Mouse (Mus musculus) hindbrain, embryonic 11.5 days (tissue): Measurements from ENCODE around the gene Mcm9. TPM values are rescaled to one million over a fixed set of nuclear protein-coding genes. Genes with fewer than 3 reads are reported as not detected.
A peak's percentile ranks its signal among the peaks of the same experiment; 100 is the strongest.

Source experiments
- ATAC-seq: fragments of 200-750 bp; cut with Nextera tagmentation; 2 replicates; pipeline ENCODE4 v1.8.0; 2017; ENCODE audit warnings: mild to moderate bottlenecking, moderate TSS enrichment, moderate library complexity; ENCODE audit not compliant: low FRiP score
- DNase-seq: peaks from one replicate; pipeline ENCODE4 v3.0.0-alpha.2; 2015; ENCODE audit warnings: low spot score
- H3K27ac ChIP-seq: fragments of 300-500 bp; sonication (generic); 2 replicates; pipeline ENCODE4 v1.5.1; 2014; ENCODE audit warnings: mild to moderate bottlenecking, low read depth, low read length
- H3K27me3 ChIP-seq: fragments of 300-500 bp; sonication (generic); 2 replicates; pipeline ENCODE4 v1.6.1; 2014; ENCODE audit warnings: mild to moderate bottlenecking, low read length, moderate library complexity, mixed read lengths; ENCODE audit not compliant: control insufficient read depth, insufficient read depth
- H3K36me3 ChIP-seq: fragments of 300-500 bp; sonication (generic); 2 replicates; pipeline ENCODE4 v1.6.1; 2014; ENCODE audit warnings: mild to moderate bottlenecking, low read length, moderate library complexity, mixed read lengths; ENCODE audit not compliant: control insufficient read depth, insufficient read depth
- H3K4me1 ChIP-seq: fragments of 300-500 bp; sonication (generic); replicated peaks from 2 replicates; pipeline ENCODE4 v1.6.1; 2014; ENCODE audit warnings: low read length, mixed read lengths; ENCODE audit not compliant: control insufficient read depth, insufficient read depth
- H3K4me2 ChIP-seq: fragments of 300-500 bp; sonication (generic); replicated peaks from 2 replicates; pipeline ENCODE4 v1.6.1; 2014; ENCODE audit warnings: mild to moderate bottlenecking, low read depth, low read length
- H3K4me3 ChIP-seq: fragments of 300-500 bp; sonication (generic); 2 replicates; pipeline ENCODE4 v1.5.1; 2014; ENCODE audit warnings: low read depth, low read length
- H3K9ac ChIP-seq: fragments of 300-500 bp; sonication (generic); 2 replicates; pipeline ENCODE4 v1.6.1; 2014; ENCODE audit warnings: low read depth, low read length
- H3K9me3 ChIP-seq: fragments of 300-500 bp; sonication (generic); 2 replicates; pipeline ENCODE4 v1.6.1; 2016; ENCODE audit warnings: low read length; ENCODE audit not compliant: control insufficient read depth
- WGBS: fragments of 180-500 bp; shearing (Covaris S2); extraction: QIAGEN DNeasy Blood & Tissue Kit; methylation state at CpG from one replicate; pipeline ENCODE4 v1.1.7; 2014; 5-methylcytosine and 5-hydroxymethylcytosine counted together
- polyA plus RNA-seq: library from polyadenylated mRNA; unstranded; fragments of >200 nt; fragmentation: Nextera tagmentation; extraction: Ambion mirVana; gene quantifications from 2 replicates; pipeline ENCODE4 v1.2.1, GENCODE M21; 2014

The Mcm9 gene
- polyA plus RNA-seq, 1 experiment from 2014 or later = 13.8 TPM

DNA sequence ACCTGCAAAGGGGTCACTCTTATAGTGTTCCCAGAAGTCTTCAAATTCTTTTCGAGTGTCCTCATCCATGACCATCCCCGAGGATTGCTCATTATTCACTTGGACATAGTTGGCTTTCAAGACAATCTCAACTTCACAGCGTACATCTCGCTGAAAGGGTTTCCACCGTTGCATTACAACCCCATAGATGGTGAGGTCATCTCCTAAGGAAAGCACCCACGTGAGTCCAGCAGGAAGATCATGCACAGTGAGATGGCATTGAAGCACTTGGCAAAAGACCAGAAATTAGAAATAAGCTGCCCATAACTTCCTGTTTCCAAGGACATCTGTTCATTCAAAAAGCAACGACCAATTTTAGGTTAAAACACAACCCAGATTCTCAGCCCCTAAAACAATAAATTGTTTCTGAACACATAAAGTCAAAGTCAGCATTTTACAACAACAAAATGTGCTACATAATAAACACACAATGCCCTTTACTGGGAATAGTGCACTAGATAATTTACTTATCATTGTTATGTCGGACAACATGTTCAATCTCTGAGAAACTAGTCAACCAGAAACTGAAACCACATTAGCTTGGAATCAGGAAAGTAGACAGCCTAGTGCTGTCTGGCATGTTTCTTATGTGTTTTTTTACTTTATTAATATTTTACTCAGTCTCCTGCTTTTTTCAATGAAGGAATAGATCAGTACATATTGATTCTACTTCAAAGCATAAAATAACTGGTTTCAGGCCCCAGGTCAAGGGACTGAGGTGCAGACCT, 14.2 kb downstream of the Mcm9 start:
- DNase-seq (no peak), ATAC-seq (no peak)
- H3K4me1 ChIP-seq = no peaks in the 10 kb centered on the region
- no peaks in the 10 kb centered on the region for H3K27me3 ChIP-seq
- no peaks in the 10 kb centered on the region for H3K9me3 ChIP-seq
- H3K36me3 ChIP-seq = peaks cover 7% of the 10 kb centered on the region; the same call in 1 of the 2 replicates
- WGBS = 90% methylated on average over 8 of the region's 8 CpGs
- no peak overlapping the region for H3K9ac ChIP-seq
- no peak overlapping the region for H3K4me3 ChIP-seq
- no peak overlapping the region for H3K4me2 ChIP-seq
- no peak overlapping the region for H3K27ac ChIP-seq

DNA sequence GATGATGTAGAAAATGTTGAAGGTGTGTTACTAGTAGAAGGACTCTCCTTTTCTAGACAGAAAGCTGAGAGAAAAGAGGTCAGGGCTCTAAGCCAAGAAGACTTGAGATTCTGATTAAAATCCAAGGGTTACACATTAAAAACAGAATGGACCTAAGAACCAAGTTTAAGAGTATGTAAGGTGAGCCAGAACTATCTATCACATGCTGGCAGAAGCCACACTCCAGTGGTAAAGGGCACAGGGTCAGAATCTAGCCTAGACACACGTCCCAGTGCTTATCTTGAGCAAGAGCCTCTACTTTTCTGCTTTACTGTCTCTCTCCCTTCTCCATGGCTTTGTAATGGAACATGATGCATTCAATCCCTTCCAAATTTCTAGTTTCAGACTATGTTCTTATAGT, 16.3 kb downstream of the Mcm9 start:
- Histone ChIP-seq H3K27me3 (no peaks in the 10 kb centered on the region), H3K27ac (no peak overlapping the region), H3K4me2 (no peak overlapping the region), H3K9ac (no peak overlapping the region), H3K36me3 (peaks cover 7% of the 10 kb centered on the region; the same call in 1 of the 2 replicates), H3K4me3 (no peak overlapping the region), H3K9me3 (no peaks in the 10 kb centered on the region), H3K4me1 (no peaks in the 10 kb centered on the region)
- WGBS = 80% methylated on average over 1 of the region's 1 CpGs
- ATAC-seq (no peak), DNase-seq (no peak)

DNA sequence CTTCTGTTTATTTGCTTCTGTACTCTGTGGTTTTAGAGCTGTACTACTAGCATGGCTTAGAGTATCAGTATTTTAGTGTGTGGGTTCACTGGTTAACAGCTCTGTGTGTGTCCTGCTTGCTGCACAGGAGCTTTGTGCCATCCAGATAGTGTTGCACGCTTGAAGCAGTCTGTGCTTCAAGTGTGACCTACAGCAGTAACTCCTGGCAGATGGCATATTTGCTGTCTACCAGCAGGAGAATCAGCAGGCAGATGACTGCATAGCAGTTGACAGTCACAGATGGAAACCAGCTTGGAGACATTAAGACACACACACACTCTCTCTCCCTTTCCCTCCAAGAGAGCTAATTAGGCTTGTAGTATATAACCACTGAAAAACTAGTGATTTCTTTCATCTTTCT, 18.1 kb downstream of the Mcm9 start:
- Histone ChIP-seq H3K36me3 (peaks cover 7% of the 10 kb centered on the region; the same call in 1 of the 2 replicates), H3K9ac (no peak overlapping the region), H3K4me1 (no peaks in the 10 kb centered on the region), H3K9me3 (no peaks in the 10 kb centered on the region), H3K4me2 (no peak overlapping the region), H3K27me3 (no peaks in the 10 kb centered on the region), H3K4me3 (no peak overlapping the region), H3K27ac (no peak overlapping the region)
- 77% methylated on average over 1 of the region's 1 CpGs for WGBS
- ATAC-seq = no peak
- DNase-seq = no peak

DNA sequence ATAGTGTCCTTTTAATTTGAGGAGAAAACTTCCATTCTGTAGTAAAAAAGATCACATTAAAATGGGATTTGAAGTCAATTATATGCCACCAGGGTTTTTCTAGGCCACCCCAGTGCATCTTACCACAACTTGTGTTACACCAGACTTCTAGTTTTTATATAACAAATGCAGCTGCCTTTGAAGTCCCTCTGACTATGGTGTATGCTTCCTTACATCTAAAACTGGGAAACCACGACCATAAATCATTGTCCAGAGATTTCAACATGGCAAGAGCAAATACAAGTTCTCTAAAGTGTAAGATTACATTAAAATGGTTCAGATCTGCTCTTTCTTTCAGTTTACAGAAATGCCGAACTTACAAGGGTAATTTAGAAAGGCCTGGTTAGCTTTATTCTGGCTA, 22.0 kb downstream of the Mcm9 start:
- Histone ChIP-seq H3K4me1 (no peaks in the 10 kb centered on the region), H3K4me2 (no peak overlapping the region), H3K9me3 (no peaks in the 10 kb centered on the region), H3K4me3 (no peak overlapping the region), H3K36me3 (no peaks in the 10 kb centered on the region), H3K27me3 (no peaks in the 10 kb centered on the region), H3K27ac (no peak overlapping the region), H3K9ac (no peak overlapping the region)
- 87% methylated on average over 2 of the region's 2 CpGs for WGBS
- DNase-seq (no peak), ATAC-seq (no peak)

DNA sequence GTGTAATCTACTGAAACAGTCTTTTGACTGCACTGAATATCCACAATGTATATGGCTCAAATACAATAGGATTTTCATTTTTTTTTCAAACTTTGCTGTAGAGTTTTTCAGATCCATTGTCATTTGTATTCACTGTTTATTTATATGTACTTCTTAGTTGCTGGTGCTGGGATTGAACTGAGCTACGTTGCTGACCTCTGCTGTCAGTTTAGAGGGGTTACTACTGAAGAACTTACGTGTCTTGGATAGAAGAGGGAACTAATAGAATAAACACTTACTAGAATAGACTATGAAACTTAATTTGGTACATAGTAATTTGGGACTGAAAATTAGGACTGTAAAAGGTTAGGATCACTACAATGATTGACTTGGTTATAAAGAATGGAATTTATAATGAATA, 24.9 kb downstream of the Mcm9 start:
- Histone ChIP-seq H3K36me3 (no peaks in the 10 kb centered on the region), H3K4me3 (no peak overlapping the region), H3K27ac (no peak overlapping the region), H3K9ac (no peak overlapping the region), H3K9me3 (no peaks in the 10 kb centered on the region), H3K27me3 (no peaks in the 10 kb centered on the region), H3K4me2 (no peak overlapping the region), H3K4me1 (no peaks in the 10 kb centered on the region)
- DNase-seq = no peak
- ATAC-seq = no peak
- 77% methylated on average over 2 of the region's 2 CpGs for WGBS

DNA sequence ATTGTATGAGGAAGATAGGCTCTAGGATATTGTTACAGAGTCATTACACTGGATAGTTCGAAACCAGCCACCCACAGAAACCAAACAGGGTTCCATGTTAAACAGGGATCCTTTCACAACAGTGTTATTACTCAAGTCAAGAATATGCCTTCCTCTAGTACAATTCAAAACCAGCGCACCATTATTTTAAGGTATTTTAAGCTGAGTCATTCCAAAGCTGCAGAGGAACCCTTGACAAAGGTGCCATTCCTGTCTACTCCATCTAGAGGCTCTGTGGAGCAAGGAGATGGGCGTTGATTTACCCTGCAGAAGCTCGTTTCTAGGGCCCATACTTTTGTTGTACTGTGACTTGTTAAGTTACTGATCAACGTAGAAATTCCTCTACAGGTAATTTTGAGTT, 31.4 kb downstream of the Mcm9 start:
- DNase-seq (peak; percentile 37), ATAC-seq (no peak)
- H3K9me3 ChIP-seq = no peaks in the 10 kb centered on the region
- H3K27ac ChIP-seq = no peak overlapping the region
- no peaks in the 10 kb centered on the region for H3K36me3 ChIP-seq
- no peaks in the 10 kb centered on the region for H3K27me3 ChIP-seq
- WGBS = 56% methylated on average over 5 of the region's 5 CpGs
- H3K4me3 ChIP-seq = peak overlapping the region; percentile 21; the same call in 1 of the 2 replicates
- H3K4me1 ChIP-seq = no peaks in the 10 kb centered on the region
- H3K9ac ChIP-seq = no peak overlapping the region
- peak overlapping the region; percentile 8; the same call in 1 of the 2 replicates for H3K4me2 ChIP-seq

DNA sequence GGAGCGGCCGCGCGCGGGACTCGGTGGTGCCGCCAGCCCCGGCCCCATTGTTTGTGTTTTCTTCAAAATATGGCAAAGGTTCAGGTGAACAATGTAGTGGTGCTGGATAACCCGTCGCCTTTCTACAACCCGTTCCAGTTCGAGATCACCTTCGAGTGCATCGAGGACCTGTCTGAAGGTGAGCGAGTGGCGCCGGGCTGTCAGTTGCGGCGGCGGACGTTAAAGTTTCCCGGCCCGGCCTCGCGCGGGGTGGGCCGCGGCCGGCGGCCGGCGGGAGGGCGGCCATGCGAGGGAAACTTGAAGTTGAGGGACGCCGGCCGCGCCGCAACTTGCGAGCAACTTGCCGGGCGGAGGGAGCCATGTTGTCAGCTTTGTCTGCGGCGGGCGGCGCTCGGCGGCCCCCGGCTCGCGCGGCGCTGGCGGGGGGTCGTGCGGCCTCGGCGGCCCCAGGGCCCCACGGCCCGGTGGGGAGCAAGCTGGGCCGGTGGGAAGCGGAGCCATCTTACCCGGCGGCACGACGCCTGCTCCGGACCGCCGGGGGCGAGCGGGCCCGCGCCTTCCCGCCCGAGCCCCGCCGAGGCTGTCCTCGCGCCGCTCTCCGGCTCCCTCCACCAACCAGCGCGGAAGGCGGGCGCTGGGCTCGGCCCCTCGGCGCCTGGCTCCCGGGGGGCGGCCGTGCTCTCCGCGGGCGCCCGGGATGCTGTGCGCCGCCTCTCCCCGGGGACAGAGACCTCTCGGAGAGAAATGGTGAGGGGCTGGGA, 32.9 kb downstream of the Mcm9 start:
- H3K27me3 ChIP-seq = no peaks in the 10 kb centered on the region
- ATAC-seq (peak; percentile 33), DNase-seq (peak; percentile 65)

DNA sequence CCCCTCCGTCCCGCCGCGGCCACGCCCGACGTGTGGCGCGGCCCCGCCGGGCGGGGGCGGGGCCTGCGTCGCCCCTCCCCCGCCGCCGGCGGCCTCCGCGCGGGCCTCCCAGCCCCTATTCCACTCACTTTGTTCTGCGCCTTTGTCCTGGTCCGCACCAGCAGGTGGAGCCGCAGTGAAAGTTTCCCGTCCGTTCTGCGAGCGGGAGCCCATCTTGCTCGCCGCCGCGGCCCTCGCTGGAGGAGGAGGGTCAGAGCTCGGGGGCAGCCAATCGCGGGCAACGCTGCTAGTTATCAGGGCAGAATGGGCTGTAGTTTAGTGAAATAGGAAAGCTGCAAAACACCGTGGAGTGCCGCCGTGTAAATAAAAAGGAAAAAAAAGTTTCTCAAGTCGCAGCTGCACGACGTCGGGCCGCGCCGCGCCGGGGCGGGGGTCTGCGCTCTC, 33.5 kb downstream of the Mcm9 start, which contains the start of gene Asf1a:
Asf1a (plus strand) TSS at position 81 of the 444 bp plus-strand sequence.
- Histone ChIP-seq H3K4me3 (peak within 1 kb of the TSS; percentile 93), H3K9ac (peak within 1 kb of the TSS; percentile 97), H3K27ac (peak within 1 kb of the TSS; percentile 98), H3K36me3 (no peaks in the 10 kb centered on the region), H3K4me2 (peak within 1 kb of the TSS; percentile 57), H3K9me3 (no peaks in the 10 kb centered on the region), H3K4me1 (no peaks in the 10 kb centered on the region), H3K27me3 (no peaks in the 10 kb centered on the region)
- peak; percentile 97 for ATAC-seq
- DNase-seq = peak; percentile 93
- under 1% methylated on average over 48 of the region's 52 CpGs for WGBS

More for the DNA sequence above, 32.9 kb downstream of the Mcm9 start:
- Histone ChIP-seq H3K4me3 (peak overlapping the region; percentile 93), H3K4me2 (peak overlapping the region; percentile 49), H3K27ac (peak overlapping the region; percentile 98), H3K36me3 (no peaks in the 10 kb centered on the region), H3K9me3 (no peaks in the 10 kb centered on the region), H3K9ac (peak overlapping the region; percentile 97), H3K4me1 (no peaks in the 10 kb centered on the region)
- WGBS = under 1% methylated on average over 63 of the region's 99 CpGs
